Mouse (Mus musculus): ENCODE results near the gene Zbtb17. TPM values are rescaled to one million over a fixed set of nuclear protein-coding genes. Genes with fewer than 3 reads are reported as not detected.

Zbtb17 gene
- polyA plus RNA-seq, 1 experiment from 2014 or later, result 58.6 TPM

- Histone ChIP-seq H3K4me1 (peaks cover 3% of the 10 kb centered on the region; the same call in 1 of the 2 replicates), H3K4me2 (no peak overlapping the region), H3K27me3 (no peaks in the 10 kb centered on the region), H3K36me3 (replicated peaks) (peaks cover 96% of the 10 kb centered on the region), H3K9ac (no peak overlapping the region), H3K27ac (no peak overlapping the region), H3K4me3 (replicated peaks) (no peak overlapping the region), H3K9me3 (no peaks in the 10 kb centered on the region)
- WGBS, result 95% methylated on average over 16 of the region's 16 CpGs
- ATAC-seq (ENCODE audit: low FRiP score), result no peak
These were observed 21.9 kb downstream of the Zbtb17 start for GRCm38 (mm10) chr4:141466289-141466795.

GRCm38 (mm10) chr4:141466844-141467580 is 22.6 kb downstream of the Zbtb17 start:
- H3K9me3 ChIP-seq, result no peaks in the 10 kb centered on the region
- H3K27ac ChIP-seq, result no peak overlapping the region
- no peak for ATAC-seq (ENCODE audit: low FRiP score)
- H3K4me1 ChIP-seq, result no peaks in the 10 kb centered on the region
- H3K36me3 ChIP-seq (replicated peaks), result peaks cover 98% of the 10 kb centered on the region
- no peaks in the 10 kb centered on the region for H3K27me3 ChIP-seq
- no peak overlapping the region for H3K9ac ChIP-seq
- 90% methylated on average over 15 of the region's 15 CpGs for WGBS
- H3K4me3 ChIP-seq (replicated peaks), result no peak overlapping the region
- no peak overlapping the region for H3K4me2 ChIP-seq

- Histone ChIP-seq H3K4me2 (no peak overlapping the region), H3K27me3 (no peaks in the 10 kb centered on the region), H3K9me3 (no peaks in the 10 kb centered on the region), H3K4me3 (replicated peaks) (no peak overlapping the region), H3K36me3 (replicated peaks) (peaks cover 98% of the 10 kb centered on the region), H3K9ac (no peak overlapping the region), H3K27ac (no peak overlapping the region), H3K4me1 (no peaks in the 10 kb centered on the region)
- 84% methylated on average over 6 of the region's 6 CpGs for WGBS
- no peak for ATAC-seq (ENCODE audit: low FRiP score)
These were observed 23.1 kb downstream of the Zbtb17 start for GRCm38 (mm10) chr4:141467581-141467927.

GRCm38 (mm10) chr4:141468576-141468975 is 24.1 kb downstream of the Zbtb17 start:
- 79% methylated on average over 10 of the region's 10 CpGs for WGBS
- H3K27ac ChIP-seq, result no peak overlapping the region
- no peaks in the 10 kb centered on the region for H3K9me3 ChIP-seq
- peaks cover 98% of the 10 kb centered on the region for H3K36me3 ChIP-seq (replicated peaks)
- H3K4me3 ChIP-seq (replicated peaks), result no peak overlapping the region
- no peak overlapping the region for H3K4me2 ChIP-seq
- no peak overlapping the region for H3K9ac ChIP-seq
- no peaks in the 10 kb centered on the region for H3K4me1 ChIP-seq
- no peaks in the 10 kb centered on the region for H3K27me3 ChIP-seq
- no peak for ATAC-seq (ENCODE audit: low FRiP score)

GRCm38 (mm10) chr4:141469343-141469742 is 24.9 kb downstream of the Zbtb17 start:
- no peak overlapping the region for H3K9ac ChIP-seq
- no peak for ATAC-seq (ENCODE audit: low FRiP score)
- H3K4me3 ChIP-seq (replicated peaks), result no peak overlapping the region
- WGBS, result 91% methylated on average over 9 of the region's 9 CpGs
- no peak overlapping the region; the same call in 1 of the 2 replicates for H3K27ac ChIP-seq
- H3K9me3 ChIP-seq, result no peaks in the 10 kb centered on the region
- H3K27me3 ChIP-seq, result no peaks in the 10 kb centered on the region
- H3K4me1 ChIP-seq, result no peaks in the 10 kb centered on the region
- no peak overlapping the region for H3K4me2 ChIP-seq
- H3K36me3 ChIP-seq (replicated peaks), result peaks cover 98% of the 10 kb centered on the region

- Histone ChIP-seq H3K27me3 (no peaks in the 10 kb centered on the region), H3K36me3 (replicated peaks) (peaks cover 98% of the 10 kb centered on the region), H3K27ac (no peak overlapping the region), H3K4me1 (no peaks in the 10 kb centered on the region), H3K9ac (no peak overlapping the region), H3K9me3 (no peaks in the 10 kb centered on the region), H3K4me3 (replicated peaks) (no peak overlapping the region), H3K4me2 (no peak overlapping the region)
- no peak for ATAC-seq (ENCODE audit: low FRiP score)
- WGBS, result 98% methylated on average over 16 of the region's 16 CpGs
These were observed 27.0 kb downstream of the Zbtb17 start for GRCm38 (mm10) chr4:141471491-141471890.

- no peaks in the 10 kb centered on the region for H3K4me1 ChIP-seq
- H3K27ac ChIP-seq, result no peak overlapping the region
- no peak overlapping the region for H3K9ac ChIP-seq
- no peaks in the 10 kb centered on the region for H3K27me3 ChIP-seq
- peaks cover 98% of the 10 kb centered on the region for H3K36me3 ChIP-seq (replicated peaks)
- H3K4me3 ChIP-seq (replicated peaks), result no peak overlapping the region
- no peaks in the 10 kb centered on the region for H3K9me3 ChIP-seq
- WGBS, result 95% methylated on average over 32 of the region's 32 CpGs
- ATAC-seq (ENCODE audit: low FRiP score), result no peak
- H3K4me2 ChIP-seq, result no peak overlapping the region
These were observed 28.3 kb downstream of the Zbtb17 start for GRCm38 (mm10) chr4:141472641-141473321.

- peaks cover 99% of the 10 kb centered on the region for H3K36me3 ChIP-seq (replicated peaks)
- 93% methylated on average over 19 of the region's 19 CpGs for WGBS
- H3K9ac ChIP-seq, result no peak overlapping the region
- no peak overlapping the region for H3K4me3 ChIP-seq (replicated peaks)
- H3K9me3 ChIP-seq, result no peaks in the 10 kb centered on the region
- no peak overlapping the region for H3K27ac ChIP-seq
- no peaks in the 10 kb centered on the region for H3K27me3 ChIP-seq
- no peaks in the 10 kb centered on the region for H3K4me1 ChIP-seq
- no peak for ATAC-seq (ENCODE audit: low FRiP score)
- no peak overlapping the region for H3K4me2 ChIP-seq
These were observed 30.0 kb downstream of the Zbtb17 start for GRCm38 (mm10) chr4:141474431-141474830.

- Histone ChIP-seq H3K4me1 (no peaks in the 10 kb centered on the region), H3K9me3 (no peaks in the 10 kb centered on the region), H3K27ac (0 out of 2 replicates have a peak overlapping the region, but pooled peaks have one; percentile 37), H3K27me3 (no peaks in the 10 kb centered on the region), H3K4me2 (no peak overlapping the region), H3K36me3 (replicated peaks) (peaks cover 98% of the 10 kb centered on the region), H3K9ac (no peak overlapping the region), H3K4me3 (replicated peaks) (no peak overlapping the region)
- 92% methylated on average over 16 of the region's 16 CpGs for WGBS
- ATAC-seq (ENCODE audit: low FRiP score), result no peak
These were observed 33.2 kb downstream of the Zbtb17 start for GRCm38 (mm10) chr4:141477681-141478102.

GRCm38 (mm10) chr4:141478225-141478624 is 33.8 kb downstream of the Zbtb17 start:
- Histone ChIP-seq H3K4me2 (no peak overlapping the region), H3K4me3 (replicated peaks) (no peak overlapping the region), H3K36me3 (replicated peaks) (peaks cover 98% of the 10 kb centered on the region), H3K9ac (no peak overlapping the region), H3K4me1 (no peaks in the 10 kb centered on the region), H3K27ac (0 out of 2 replicates have a peak overlapping the region, but pooled peaks have one; percentile 37), H3K27me3 (no peaks in the 10 kb centered on the region), H3K9me3 (no peaks in the 10 kb centered on the region)
- ATAC-seq (ENCODE audit: low FRiP score), result no peak
- WGBS, result 91% methylated on average over 23 of the region's 23 CpGs

GRCm38 (mm10) chr4:141478794-141479193 is 34.3 kb downstream of the Zbtb17 start:
- Histone ChIP-seq H3K4me1 (no peaks in the 10 kb centered on the region), H3K36me3 (replicated peaks) (peaks cover 97% of the 10 kb centered on the region), H3K27ac (no peak overlapping the region), H3K9ac (no peak overlapping the region), H3K4me3 (replicated peaks) (no peak overlapping the region), H3K27me3 (no peaks in the 10 kb centered on the region), H3K4me2 (no peak overlapping the region), H3K9me3 (no peaks in the 10 kb centered on the region)
- no peak for ATAC-seq (ENCODE audit: low FRiP score)
- 94% methylated on average over 32 of the region's 32 CpGs for WGBS

GRCm38 (mm10) chr4:141479411-141479810 is 35.0 kb downstream of the Zbtb17 start:
- 94% methylated on average over 8 of the region's 8 CpGs for WGBS
- H3K36me3 ChIP-seq (replicated peaks), result peaks cover 97% of the 10 kb centered on the region

More at GRCm38 (mm10) chr4:141479411-141479810, 35.0 kb downstream of the Zbtb17 start:
- no peak for ATAC-seq (ENCODE audit: low FRiP score)
- no peak overlapping the region for H3K4me2 ChIP-seq
- H3K27me3 ChIP-seq, result no peaks in the 10 kb centered on the region
- no peaks in the 10 kb centered on the region for H3K4me1 ChIP-seq
- H3K9ac ChIP-seq, result no peak overlapping the region
- H3K27ac ChIP-seq, result no peak overlapping the region
- H3K4me3 ChIP-seq (replicated peaks), result no peak overlapping the region
- no peaks in the 10 kb centered on the region for H3K9me3 ChIP-seq
